Mouse (Mus musculus): Measurements from ENCODE around the gene Ltf. TPM values are rescaled to one million over a fixed set of nuclear protein-coding genes. Genes with fewer than 3 reads are reported as not detected.

Ltf gene
- polyA plus RNA-seq, 1 experiment from 2014 or later, result 76.3 TPM

DNA sequence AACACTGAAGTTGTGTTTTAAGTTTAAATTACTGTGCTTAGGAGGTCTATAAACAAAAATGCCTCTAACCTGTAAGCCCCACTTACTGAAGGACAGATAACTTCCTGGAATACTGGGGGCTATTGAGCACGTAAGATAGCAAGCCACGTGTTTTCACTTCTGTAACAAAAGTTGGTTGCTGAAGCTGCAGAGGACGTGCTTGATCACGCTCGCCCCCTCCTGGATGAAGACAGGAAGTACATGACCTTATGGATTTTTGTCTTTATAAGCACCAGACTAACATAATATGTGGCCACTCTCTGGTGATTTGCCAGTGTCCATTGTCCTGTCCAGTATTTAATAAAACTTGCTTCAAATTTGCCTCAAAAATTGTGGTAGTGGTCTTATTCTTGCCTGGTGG is 58.7 kb downstream of the Ltf start:
- H3K9me3 ChIP-seq (ENCODE audit: control insufficient read depth, low read length), result 0 out of 2 replicates have a peak, but pooled peaks cover 3% of the 10 kb centered on the region
- H3K4me3 ChIP-seq (ENCODE audit: low read depth, low read length), result no peak overlapping the region
- DNase-seq (ENCODE audit: low spot score) (no peak), ATAC-seq (ENCODE audit: low FRiP score, low TSS enrichment) (no peak)
- TF ChIP-seq CTCF (IDR thresholded peaks at IDR 0.05; ENCODE audit: low read depth) (peak; percentile 59), EP300 (optimal IDR thresholded peaks at IDR 0.05) (no peak)
- H3K4me2 ChIP-seq (replicated peaks; ENCODE audit: low read depth), result no peak overlapping the region
- no peaks in the 10 kb centered on the region for H3K27me3 ChIP-seq (ENCODE audit: control insufficient read depth, insufficient read depth, low read length)
- H3K4me1 ChIP-seq (replicated peaks; ENCODE audit: control insufficient read depth, insufficient read depth), result no peaks in the 10 kb centered on the region
- H3K27ac ChIP-seq (replicated peaks), result no peak overlapping the region
- WGBS, result 67% methylated on average over 5 of the region's 5 CpGs
- no peaks in the 10 kb centered on the region for H3K36me3 ChIP-seq (ENCODE audit: control insufficient read depth, insufficient read depth, low read length)
- H3K9ac ChIP-seq (ENCODE audit: low read length), result no peak overlapping the region

DNA sequence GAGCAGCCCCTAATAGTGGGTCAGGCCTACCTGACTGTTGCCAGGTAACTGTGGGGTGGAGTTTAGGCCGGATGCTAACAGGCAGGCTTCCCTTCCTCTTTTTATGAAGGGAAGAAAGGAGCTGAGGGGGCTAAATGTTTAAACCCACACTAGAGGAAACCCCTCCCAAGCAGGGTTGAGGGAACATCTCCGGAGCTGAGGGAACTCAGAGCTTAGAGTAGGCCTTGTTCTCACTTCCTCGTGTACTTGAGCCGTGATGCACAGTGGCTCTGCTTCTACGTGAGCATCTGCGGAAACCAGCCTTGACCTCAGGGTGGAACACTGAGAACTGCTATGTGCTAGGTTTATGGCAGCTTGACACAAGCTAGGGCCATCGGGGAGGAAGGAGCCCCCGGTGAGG is 61.7 kb downstream of the Ltf start:
- H3K9me3 ChIP-seq (ENCODE audit: control insufficient read depth, low read length), result no peaks in the 10 kb centered on the region

DNA sequence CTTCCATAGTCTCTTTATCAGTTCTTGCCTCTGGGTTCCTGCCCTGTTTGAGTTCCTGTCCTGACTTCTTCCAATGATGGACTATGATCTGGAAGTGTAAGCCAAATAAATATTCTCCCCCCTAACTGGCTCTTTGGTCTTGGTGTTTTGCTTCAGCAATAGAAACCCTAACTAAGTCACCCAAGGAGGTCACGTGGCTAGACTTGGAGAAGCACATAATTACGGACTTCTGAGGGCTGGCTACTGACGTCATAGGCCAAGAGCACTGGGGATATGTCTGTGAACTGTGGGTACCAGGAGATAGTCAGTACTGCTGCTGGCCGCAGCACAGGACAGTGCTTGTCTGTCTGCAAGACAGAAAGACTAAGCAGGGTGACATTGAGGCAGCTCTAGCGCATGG is 62.7 kb downstream of the Ltf start:
- no peak overlapping the region for H3K4me2 ChIP-seq (replicated peaks; ENCODE audit: low read depth)
- WGBS, result 83% methylated on average over 5 of the region's 5 CpGs
- no peak for TF ChIP-seq EP300 (optimal IDR thresholded peaks at IDR 0.05)
- TF ChIP-seq CTCF (IDR thresholded peaks at IDR 0.05; ENCODE audit: low read depth), result no peak

More for the DNA sequence above, 61.7 kb downstream of the Ltf start:
- no peak for DNase-seq (ENCODE audit: low spot score)
- no peak overlapping the region for H3K4me2 ChIP-seq (replicated peaks; ENCODE audit: low read depth)
- no peaks in the 10 kb centered on the region for H3K36me3 ChIP-seq (ENCODE audit: control insufficient read depth, insufficient read depth, low read length)
- H3K4me3 ChIP-seq (ENCODE audit: low read depth, low read length), result no peak overlapping the region
- no peaks in the 10 kb centered on the region for H3K27me3 ChIP-seq (ENCODE audit: control insufficient read depth, insufficient read depth, low read length)
- no peak for ATAC-seq (ENCODE audit: low FRiP score, low TSS enrichment)
- no peaks in the 10 kb centered on the region for H3K4me1 ChIP-seq (replicated peaks; ENCODE audit: control insufficient read depth, insufficient read depth)
- no peak overlapping the region for H3K27ac ChIP-seq (replicated peaks)
- TF ChIP-seq CTCF (IDR thresholded peaks at IDR 0.05; ENCODE audit: low read depth) (no peak), EP300 (optimal IDR thresholded peaks at IDR 0.05) (no peak)
- WGBS, result 81% methylated on average over 8 of the region's 8 CpGs
- no peak overlapping the region for H3K9ac ChIP-seq (ENCODE audit: low read length)

DNA sequence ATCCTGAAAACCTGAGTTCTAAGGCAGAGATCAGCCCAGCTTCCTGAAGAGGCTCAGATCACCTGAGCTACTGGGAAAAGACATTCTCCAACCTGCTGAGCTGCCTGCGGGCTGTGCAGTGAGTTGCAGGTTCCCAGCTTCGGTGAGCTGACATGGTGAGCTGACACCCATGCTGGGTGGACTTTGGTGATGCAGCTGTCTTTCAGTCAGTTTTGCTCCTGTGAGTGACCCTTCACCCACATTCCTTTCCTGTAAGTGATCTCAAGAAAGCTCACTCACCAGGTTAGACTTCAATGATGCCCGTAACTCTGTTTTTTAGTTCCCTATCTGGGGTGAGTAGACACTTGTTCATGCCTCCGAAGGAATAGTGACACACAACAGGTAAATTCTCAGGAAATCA is 66.3 kb downstream of the Ltf start:
- H3K9ac ChIP-seq (ENCODE audit: low read length), result no peak overlapping the region
- no peak for DNase-seq (ENCODE audit: low spot score)
- WGBS, result 38% methylated on average over 4 of the region's 4 CpGs

More for the DNA sequence above, 62.7 kb downstream of the Ltf start:
- H3K27me3 ChIP-seq (ENCODE audit: control insufficient read depth, insufficient read depth, low read length), result no peaks in the 10 kb centered on the region
- H3K36me3 ChIP-seq (ENCODE audit: control insufficient read depth, insufficient read depth, low read length), result no peaks in the 10 kb centered on the region
- H3K9ac ChIP-seq (ENCODE audit: low read length), result no peak overlapping the region
- H3K9me3 ChIP-seq (ENCODE audit: control insufficient read depth, low read length), result no peaks in the 10 kb centered on the region
- no peak overlapping the region for H3K27ac ChIP-seq (replicated peaks)
- H3K4me1 ChIP-seq (replicated peaks; ENCODE audit: control insufficient read depth, insufficient read depth), result no peaks in the 10 kb centered on the region
- ATAC-seq (ENCODE audit: low FRiP score, low TSS enrichment) (no peak), DNase-seq (ENCODE audit: low spot score) (no peak)
- no peak overlapping the region for H3K4me3 ChIP-seq (ENCODE audit: low read depth, low read length)

DNA sequence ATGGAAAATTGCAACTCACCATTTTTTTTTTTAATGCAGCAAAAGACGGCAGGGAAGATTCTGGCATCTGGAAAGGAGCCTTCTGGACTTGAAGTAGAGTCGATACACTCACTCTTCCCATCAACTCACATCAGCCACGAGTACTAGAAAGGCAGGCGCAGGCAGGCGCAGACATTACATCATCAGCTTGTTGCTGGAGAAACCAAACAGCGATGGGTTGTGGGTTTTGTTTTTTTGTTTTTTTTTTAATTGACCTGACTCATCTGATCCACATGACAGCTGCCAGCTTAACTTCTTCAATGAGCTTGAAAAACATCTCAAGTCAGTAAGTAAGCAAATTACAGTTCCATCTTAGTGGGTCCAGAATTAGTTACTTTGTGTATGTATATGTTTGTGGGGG is 67.1 kb downstream of the Ltf start:
- 63% methylated on average over 6 of the region's 6 CpGs for WGBS
- H3K27me3 ChIP-seq (ENCODE audit: control insufficient read depth, insufficient read depth, low read length), result no peaks in the 10 kb centered on the region
- no peak overlapping the region for H3K4me2 ChIP-seq (replicated peaks; ENCODE audit: low read depth)
- H3K27ac ChIP-seq (replicated peaks), result no peak overlapping the region
- TF ChIP-seq EP300 (optimal IDR thresholded peaks at IDR 0.05) (no peak), CTCF (IDR thresholded peaks at IDR 0.05; ENCODE audit: low read depth) (no peak)
- no peaks in the 10 kb centered on the region for H3K4me1 ChIP-seq (replicated peaks; ENCODE audit: control insufficient read depth, insufficient read depth)
- DNase-seq (ENCODE audit: low spot score), result no peak
- ATAC-seq (ENCODE audit: low FRiP score, low TSS enrichment), result no peak
- H3K36me3 ChIP-seq (ENCODE audit: control insufficient read depth, insufficient read depth, low read length), result no peaks in the 10 kb centered on the region
- no peak overlapping the region for H3K9ac ChIP-seq (ENCODE audit: low read length)
- no peak overlapping the region for H3K4me3 ChIP-seq (ENCODE audit: low read depth, low read length)
- H3K9me3 ChIP-seq (ENCODE audit: control insufficient read depth, low read length), result no peaks in the 10 kb centered on the region

More for the DNA sequence above, 66.3 kb downstream of the Ltf start:
- Histone ChIP-seq H3K4me1 (replicated peaks; ENCODE audit: control insufficient read depth, insufficient read depth) (no peaks in the 10 kb centered on the region), H3K4me3 (ENCODE audit: low read depth, low read length) (no peak overlapping the region), H3K9me3 (ENCODE audit: control insufficient read depth, low read length) (no peaks in the 10 kb centered on the region), H3K36me3 (ENCODE audit: control insufficient read depth, insufficient read depth, low read length) (no peaks in the 10 kb centered on the region), H3K27ac (replicated peaks) (no peak overlapping the region), H3K27me3 (ENCODE audit: control insufficient read depth, insufficient read depth, low read length) (no peaks in the 10 kb centered on the region), H3K4me2 (replicated peaks; ENCODE audit: low read depth) (no peak overlapping the region)
- ATAC-seq (ENCODE audit: low FRiP score, low TSS enrichment), result no peak
- no peak for TF ChIP-seq EP300 (optimal IDR thresholded peaks at IDR 0.05)
- TF ChIP-seq CTCF (IDR thresholded peaks at IDR 0.05; ENCODE audit: low read depth), result no peak

DNA sequence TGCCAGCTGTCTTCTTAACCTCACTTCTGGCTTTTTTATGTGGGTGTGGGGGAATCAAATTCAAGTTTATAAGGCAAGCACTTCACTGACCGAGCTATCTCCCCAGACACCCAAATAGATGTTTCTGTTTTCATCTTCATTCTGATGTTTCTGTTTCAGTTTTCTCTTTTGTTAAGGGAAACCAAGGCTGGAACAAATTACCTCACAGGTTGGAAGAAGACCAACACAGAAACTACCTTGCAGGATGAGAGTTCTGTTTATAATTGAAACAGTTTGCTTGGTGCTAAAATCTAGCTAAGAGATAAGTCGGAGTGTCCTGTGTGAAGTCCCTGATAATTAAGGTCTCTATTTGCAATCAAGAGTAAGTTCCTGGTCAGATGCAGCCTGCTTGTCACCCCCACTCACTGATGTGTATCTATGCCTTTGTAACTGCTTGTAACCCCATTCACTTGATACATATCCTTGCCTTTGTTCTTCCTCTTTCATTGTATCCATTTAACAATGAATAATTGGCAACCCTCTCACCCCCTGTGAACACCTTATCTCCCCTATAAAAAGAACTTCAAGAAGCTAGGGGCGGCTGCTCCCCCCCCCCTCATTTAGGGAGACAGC is 68.0 kb downstream of the Ltf start:
- Histone ChIP-seq H3K9me3 (ENCODE audit: control insufficient read depth, low read length) (no peaks in the 10 kb centered on the region), H3K36me3 (ENCODE audit: control insufficient read depth, insufficient read depth, low read length) (no peaks in the 10 kb centered on the region), H3K9ac (ENCODE audit: low read length) (no peak overlapping the region), H3K27me3 (ENCODE audit: control insufficient read depth, insufficient read depth, low read length) (no peaks in the 10 kb centered on the region), H3K27ac (replicated peaks) (no peak overlapping the region), H3K4me1 (replicated peaks; ENCODE audit: control insufficient read depth, insufficient read depth) (no peaks in the 10 kb centered on the region), H3K4me3 (ENCODE audit: low read depth, low read length) (no peak overlapping the region), H3K4me2 (replicated peaks; ENCODE audit: low read depth) (no peak overlapping the region)
- TF ChIP-seq EP300 (optimal IDR thresholded peaks at IDR 0.05) (no peak), CTCF (IDR thresholded peaks at IDR 0.05; ENCODE audit: low read depth) (no peak)
- 38% methylated on average over 3 of the region's 3 CpGs for WGBS
- no peak for DNase-seq (ENCODE audit: low spot score)
- no peak for ATAC-seq (ENCODE audit: low FRiP score, low TSS enrichment)
